Mouse (Mus musculus): Measurements from ENCODE around the gene Rpp25. TPM values are rescaled to one million over a fixed set of nuclear protein-coding genes. Genes with fewer than 3 reads are reported as not detected.
A peak's percentile ranks its signal among the peaks of the same experiment; 100 is the strongest.

The Rpp25 gene
- polyA plus RNA-seq, 1 experiment, result 14.3 TPM

DNA sequence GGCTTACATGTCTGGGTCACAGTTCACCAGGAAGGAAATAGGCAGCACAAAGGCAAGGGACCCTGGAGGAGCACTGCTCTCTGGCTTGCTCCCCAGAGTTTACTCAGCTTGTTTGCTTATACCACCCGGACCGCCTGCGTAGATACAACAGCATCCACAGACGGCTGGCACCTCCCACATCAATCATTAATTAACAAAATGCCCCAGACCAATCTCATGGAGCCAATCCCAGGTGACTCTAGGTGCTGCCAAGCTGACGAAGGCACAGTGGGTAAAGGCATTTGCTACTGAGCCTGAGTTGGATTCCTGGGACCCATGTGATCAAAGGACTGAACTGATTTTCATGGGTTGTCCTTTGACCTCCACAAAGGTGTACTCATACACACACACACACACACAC, 6.6 kb upstream of the Rpp25 start:
- Histone ChIP-seq H3K4me1 (ENCODE audit: control insufficient read depth, insufficient read depth, low read length) (peaks cover 2% of the 10 kb centered on the region), H3K27me3 (ENCODE audit: control insufficient read depth, insufficient read depth, low read length, poor library complexity, severe bottlenecking) (no peaks in the 10 kb centered on the region), H3K4me3 (ENCODE audit: low read depth, low read length) (no peak overlapping the region), H3K36me3 (ENCODE audit: control insufficient read depth, insufficient read depth, low read length, poor library complexity, severe bottlenecking) (no peaks in the 10 kb centered on the region), H3K9me3 (replicated peaks; ENCODE audit: control insufficient read depth, insufficient read depth, low read length, poor library complexity, severe bottlenecking) (no peaks in the 10 kb centered on the region), H3K27ac (ENCODE audit: insufficient read depth, low read length) (no peak overlapping the region), H3K9ac (ENCODE audit: low read depth, poor library complexity, severe bottlenecking) (no peak overlapping the region)
- no peak for TF ChIP-seq CTCF (IDR thresholded peaks at IDR 0.05; ENCODE audit: low read depth, low read length)
- no peak for TF ChIP-seq POLR2A (IDR thresholded peaks at IDR 0.05; ENCODE audit: insufficient read depth, low read length)
- TF ChIP-seq EP300 (IDR thresholded peaks at IDR 0.05; ENCODE audit: insufficient read depth, low read depth, low read length), result no peak

DNA sequence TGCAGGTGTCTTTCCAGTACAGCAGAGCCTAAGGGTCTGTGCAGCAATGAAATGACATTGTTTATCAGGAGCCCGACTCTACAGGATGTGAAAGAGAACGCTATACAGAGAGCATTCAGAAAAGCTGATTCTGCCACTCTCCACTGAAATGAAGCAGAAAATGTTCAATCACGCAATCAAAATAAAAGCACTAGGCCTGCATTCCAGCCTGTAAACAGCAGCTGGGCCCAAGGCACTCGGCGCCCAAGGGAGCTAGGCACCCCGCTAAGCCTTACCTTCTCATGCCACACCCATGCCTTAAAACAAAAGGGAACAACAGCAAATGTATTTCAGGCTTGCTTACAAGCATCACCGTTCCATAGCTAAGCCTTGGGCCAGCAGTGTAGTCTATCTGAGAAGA, 5.3 kb upstream of the Rpp25 start:
- no peaks in the 10 kb centered on the region for H3K27me3 ChIP-seq (ENCODE audit: control insufficient read depth, insufficient read depth, low read length, poor library complexity, severe bottlenecking)
- no peak overlapping the region for H3K9ac ChIP-seq (ENCODE audit: low read depth, poor library complexity, severe bottlenecking)
- no peak overlapping the region for H3K27ac ChIP-seq (ENCODE audit: insufficient read depth, low read length)
- no peaks in the 10 kb centered on the region for H3K9me3 ChIP-seq (replicated peaks; ENCODE audit: control insufficient read depth, insufficient read depth, low read length, poor library complexity, severe bottlenecking)
- TF ChIP-seq EP300 (IDR thresholded peaks at IDR 0.05; ENCODE audit: insufficient read depth, low read depth, low read length) (peak; percentile 53; the same call in 1 of the 2 replicates), CTCF (IDR thresholded peaks at IDR 0.05; ENCODE audit: low read depth, low read length) (no peak), POLR2A (IDR thresholded peaks at IDR 0.05; ENCODE audit: insufficient read depth, low read length) (no peak)
- no peak overlapping the region for H3K4me3 ChIP-seq (ENCODE audit: low read depth, low read length)
- peaks cover 2% of the 10 kb centered on the region for H3K4me1 ChIP-seq (ENCODE audit: control insufficient read depth, insufficient read depth, low read length)
- H3K36me3 ChIP-seq (ENCODE audit: control insufficient read depth, insufficient read depth, low read length, poor library complexity, severe bottlenecking), result no peaks in the 10 kb centered on the region

DNA sequence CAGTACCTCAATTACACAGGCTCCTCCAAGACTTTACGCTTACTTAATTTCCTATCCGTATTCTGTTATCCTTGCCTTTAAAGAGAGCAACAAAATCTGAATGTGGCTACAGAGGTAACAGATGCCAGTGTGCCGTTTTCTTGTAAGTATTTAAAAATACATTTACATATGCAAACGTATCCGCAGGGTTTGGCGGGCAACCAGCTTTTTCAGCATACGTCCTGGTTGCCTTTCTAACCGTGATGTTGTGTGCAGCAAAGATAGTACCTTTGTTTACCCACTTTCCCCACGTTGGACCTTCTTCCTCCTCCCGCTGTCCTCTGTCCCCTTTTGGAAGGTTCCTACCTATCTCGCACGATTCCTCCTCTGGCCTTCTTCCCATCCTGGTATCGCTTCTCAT, 2.4 kb upstream of the Rpp25 start:
- TF ChIP-seq CTCF (IDR thresholded peaks at IDR 0.05; ENCODE audit: low read depth, low read length) (no peak), EP300 (IDR thresholded peaks at IDR 0.05; ENCODE audit: insufficient read depth, low read depth, low read length) (no peak), POLR2A (IDR thresholded peaks at IDR 0.05; ENCODE audit: insufficient read depth, low read length) (no peak)
- H3K27me3 ChIP-seq (ENCODE audit: control insufficient read depth, insufficient read depth, low read length, poor library complexity, severe bottlenecking), result no peaks in the 10 kb centered on the region
- peak overlapping the region; percentile 39; the same call in 1 of the 2 replicates for H3K4me3 ChIP-seq (ENCODE audit: low read depth, low read length)
- H3K9me3 ChIP-seq (replicated peaks; ENCODE audit: control insufficient read depth, insufficient read depth, low read length, poor library complexity, severe bottlenecking), result no peaks in the 10 kb centered on the region
- H3K36me3 ChIP-seq (ENCODE audit: control insufficient read depth, insufficient read depth, low read length, poor library complexity, severe bottlenecking), result no peaks in the 10 kb centered on the region
- H3K9ac ChIP-seq (ENCODE audit: low read depth, poor library complexity, severe bottlenecking), result peak overlapping the region; percentile 62
- peaks cover 7% of the 10 kb centered on the region for H3K4me1 ChIP-seq (ENCODE audit: control insufficient read depth, insufficient read depth, low read length)
- no peak overlapping the region for H3K27ac ChIP-seq (ENCODE audit: insufficient read depth, low read length)

DNA sequence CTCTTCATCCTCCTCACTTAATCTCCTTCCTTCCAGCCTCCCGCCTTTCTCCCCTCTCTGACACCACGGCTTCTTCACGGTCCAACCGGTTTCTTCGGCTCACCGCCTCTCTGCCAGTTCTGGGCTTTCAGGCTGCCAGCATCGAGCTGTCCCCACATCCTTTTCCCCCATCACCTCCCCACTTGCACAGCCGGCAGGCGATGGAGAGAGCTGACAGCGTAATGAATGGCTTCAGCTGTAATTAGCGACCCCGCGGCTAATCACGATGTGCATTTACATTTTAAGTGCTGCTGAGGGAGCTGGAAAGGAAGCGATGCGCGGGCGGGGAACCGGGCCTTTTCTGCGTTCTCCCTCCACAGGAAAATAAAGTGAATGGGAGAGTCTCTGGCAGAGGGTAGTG, 2.0 kb upstream of the Rpp25 start:
- Histone ChIP-seq H3K27ac (ENCODE audit: insufficient read depth, low read length) (no peak overlapping the region), H3K36me3 (ENCODE audit: control insufficient read depth, insufficient read depth, low read length, poor library complexity, severe bottlenecking) (no peaks in the 10 kb centered on the region), H3K9me3 (replicated peaks; ENCODE audit: control insufficient read depth, insufficient read depth, low read length, poor library complexity, severe bottlenecking) (no peaks in the 10 kb centered on the region), H3K9ac (ENCODE audit: low read depth, poor library complexity, severe bottlenecking) (peak overlapping the region; percentile 62), H3K4me1 (ENCODE audit: control insufficient read depth, insufficient read depth, low read length) (peaks cover 7% of the 10 kb centered on the region), H3K27me3 (ENCODE audit: control insufficient read depth, insufficient read depth, low read length, poor library complexity, severe bottlenecking) (no peaks in the 10 kb centered on the region), H3K4me3 (ENCODE audit: low read depth, low read length) (peak overlapping the region; percentile 39)
- no peak for TF ChIP-seq POLR2A (IDR thresholded peaks at IDR 0.05; ENCODE audit: insufficient read depth, low read length)
- no peak for TF ChIP-seq EP300 (IDR thresholded peaks at IDR 0.05; ENCODE audit: insufficient read depth, low read depth, low read length)
- no peak for TF ChIP-seq CTCF (IDR thresholded peaks at IDR 0.05; ENCODE audit: low read depth, low read length)

- Histone ChIP-seq H3K4me3 (ENCODE audit: low read depth, low read length) (peak overlapping the region; percentile 72), H3K9ac (ENCODE audit: low read depth, poor library complexity, severe bottlenecking) (peak overlapping the region; percentile 62), H3K4me1 (ENCODE audit: control insufficient read depth, insufficient read depth, low read length) (peaks cover 7% of the 10 kb centered on the region)
Measured at GRCm38 (mm10) chr9:57502911-57503621, 760 bp upstream of the Rpp25 start.

GRCm38 (mm10) chr9:57504381-57504700, 515 bp downstream of the Rpp25 start:
- TF ChIP-seq CTCF (IDR thresholded peaks at IDR 0.05; ENCODE audit: low read depth, low read length) (peak; percentile 7), POLR2A (IDR thresholded peaks at IDR 0.05; ENCODE audit: insufficient read depth, low read length) (no peak)
- H3K4me1 ChIP-seq (ENCODE audit: control insufficient read depth, insufficient read depth, low read length), result peaks cover 7% of the 10 kb centered on the region

More at GRCm38 (mm10) chr9:57502911-57503621, 760 bp upstream of the Rpp25 start:
- H3K9me3 ChIP-seq (replicated peaks; ENCODE audit: control insufficient read depth, insufficient read depth, low read length, poor library complexity, severe bottlenecking), result no peaks in the 10 kb centered on the region
- H3K27me3 ChIP-seq (ENCODE audit: control insufficient read depth, insufficient read depth, low read length, poor library complexity, severe bottlenecking), result no peaks in the 10 kb centered on the region
- TF ChIP-seq POLR2A (IDR thresholded peaks at IDR 0.05; ENCODE audit: insufficient read depth, low read length), result no peak
- no peak for TF ChIP-seq CTCF (IDR thresholded peaks at IDR 0.05; ENCODE audit: low read depth, low read length)
- no peak for TF ChIP-seq EP300 (IDR thresholded peaks at IDR 0.05; ENCODE audit: insufficient read depth, low read depth, low read length)
- no peaks in the 10 kb centered on the region for H3K36me3 ChIP-seq (ENCODE audit: control insufficient read depth, insufficient read depth, low read length, poor library complexity, severe bottlenecking)
- peak overlapping the region; percentile 20; the same call in 1 of the 2 replicates for H3K27ac ChIP-seq (ENCODE audit: insufficient read depth, low read length)

More at GRCm38 (mm10) chr9:57504381-57504700, 515 bp downstream of the Rpp25 start:
- Histone ChIP-seq H3K36me3 (ENCODE audit: control insufficient read depth, insufficient read depth, low read length, poor library complexity, severe bottlenecking) (no peaks in the 10 kb centered on the region), H3K4me3 (ENCODE audit: low read depth, low read length) (peak overlapping the region; percentile 72), H3K27ac (ENCODE audit: insufficient read depth, low read length) (no peak overlapping the region), H3K27me3 (ENCODE audit: control insufficient read depth, insufficient read depth, low read length, poor library complexity, severe bottlenecking) (no peaks in the 10 kb centered on the region), H3K9ac (ENCODE audit: low read depth, poor library complexity, severe bottlenecking) (peak overlapping the region; percentile 62), H3K9me3 (replicated peaks; ENCODE audit: control insufficient read depth, insufficient read depth, low read length, poor library complexity, severe bottlenecking) (no peaks in the 10 kb centered on the region)
